Mouse (Mus musculus) splenic B cell, adult 2 months (primary cell): ENCODE measurements around the gene Syngr1.

Experiments used
- DNase-seq: peaks from one replicate; pipeline ENCODE4 v3.0.0-alpha.2; 2011; ENCODE audit warnings: low read depth, low spot score
- H3K27me3 ChIP-seq: 2 replicates; pipeline ENCODE4 v1.6.1; 2012; ENCODE audit warnings: mild to moderate bottlenecking, low read length, moderate library complexity, mixed read lengths; ENCODE audit not compliant: control insufficient read depth, poor library complexity, insufficient read depth, severe bottlenecking
- H3K36me3 ChIP-seq: 2 replicates; pipeline ENCODE4 v1.6.1; 2012; ENCODE audit warnings: mild to moderate bottlenecking, low read length, moderate library complexity, mixed read lengths; ENCODE audit not compliant: control insufficient read depth, poor library complexity, insufficient read depth, severe bottlenecking

Gene Syngr1

DNA sequence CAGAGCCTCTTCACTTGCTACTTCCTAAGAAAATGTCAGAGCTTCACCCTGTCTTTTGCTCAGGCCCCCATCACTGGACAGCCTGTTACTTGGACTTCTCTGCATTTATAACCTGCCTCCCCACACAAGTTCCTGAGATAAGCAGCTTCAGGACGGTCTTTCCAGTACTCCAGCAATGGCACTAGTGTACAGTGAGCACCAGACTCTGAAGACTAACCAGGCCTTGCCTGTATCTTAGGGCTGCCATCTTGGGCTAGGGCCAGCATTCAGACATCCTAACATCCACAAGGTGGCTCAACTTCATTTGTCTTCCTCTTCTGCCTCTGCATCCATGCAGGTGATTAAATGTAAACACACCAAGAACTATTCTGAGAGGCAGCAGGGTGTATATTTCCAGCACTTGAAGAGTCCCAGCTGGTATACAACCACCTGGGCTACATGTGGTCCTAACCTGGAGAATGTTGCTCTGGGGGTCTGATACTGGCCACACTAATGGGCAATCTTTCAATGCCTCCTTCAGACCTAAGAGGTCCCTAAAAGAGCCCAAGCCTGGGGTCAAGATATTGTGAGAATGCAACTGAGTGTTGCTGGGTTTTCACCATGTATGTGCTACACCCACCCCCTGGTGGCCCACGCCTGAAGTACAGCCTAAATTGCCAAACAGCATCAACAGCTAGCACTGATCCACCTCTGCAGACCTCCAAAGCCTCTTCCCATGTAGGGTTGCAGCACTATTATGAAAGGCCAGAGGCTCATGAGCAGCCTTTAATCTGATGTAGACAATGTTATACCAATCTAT lies 14.6 kb upstream of the Syngr1 start:
- DNase-seq, result peak; percentile 80
- Histone ChIP-seq H3K36me3 (peaks cover 13% of the 10 kb centered on the region), H3K27me3 (no peaks in the 10 kb centered on the region)

GRCm38 (mm10) chr15:80078058-80078814 lies 12.9 kb upstream of the Syngr1 start:
- no peak for DNase-seq
- peaks cover 16% of the 10 kb centered on the region for H3K36me3 ChIP-seq
- H3K27me3 ChIP-seq, result no peaks in the 10 kb centered on the region

DNA sequence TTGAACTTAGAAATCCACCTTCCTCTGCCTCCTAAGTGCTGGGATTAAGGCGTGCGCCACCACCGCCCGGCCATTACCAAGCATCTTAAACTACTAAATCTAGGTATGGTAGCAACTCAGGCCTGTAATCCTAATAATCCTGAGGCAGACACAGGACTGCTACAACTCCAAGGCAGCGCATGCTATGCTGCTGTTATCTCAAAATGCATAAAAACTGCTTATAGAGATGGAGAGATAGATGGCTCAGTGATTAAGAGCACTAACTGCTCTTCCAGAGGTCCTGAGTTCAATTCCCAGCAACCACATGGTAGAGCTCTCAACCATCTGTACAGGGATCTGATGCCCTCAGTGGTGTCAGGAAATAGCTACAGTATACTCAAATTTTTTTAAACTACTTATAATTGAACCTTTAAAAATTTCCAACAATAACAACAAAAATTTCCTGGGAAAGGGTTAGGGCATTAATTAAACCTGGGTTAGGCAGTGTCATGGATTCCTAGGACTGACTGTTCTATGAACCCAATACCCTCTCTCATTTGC lies 11.9 kb upstream of the Syngr1 start:
- Histone ChIP-seq H3K36me3 (peaks cover 16% of the 10 kb centered on the region), H3K27me3 (no peaks in the 10 kb centered on the region)
- DNase-seq, result no peak

GRCm38 (mm10) chr15:80079954-80080353 lies 11.2 kb upstream of the Syngr1 start:
- Histone ChIP-seq H3K36me3 (peaks cover 16% of the 10 kb centered on the region), H3K27me3 (no peaks in the 10 kb centered on the region)
- DNase-seq, result no peak

GRCm38 (mm10) chr15:80080711-80081615 lies 10.2 kb upstream of the Syngr1 start:
- peaks cover 16% of the 10 kb centered on the region for H3K36me3 ChIP-seq
- peak; percentile 86 for DNase-seq
- H3K27me3 ChIP-seq, result no peaks in the 10 kb centered on the region

DNA sequence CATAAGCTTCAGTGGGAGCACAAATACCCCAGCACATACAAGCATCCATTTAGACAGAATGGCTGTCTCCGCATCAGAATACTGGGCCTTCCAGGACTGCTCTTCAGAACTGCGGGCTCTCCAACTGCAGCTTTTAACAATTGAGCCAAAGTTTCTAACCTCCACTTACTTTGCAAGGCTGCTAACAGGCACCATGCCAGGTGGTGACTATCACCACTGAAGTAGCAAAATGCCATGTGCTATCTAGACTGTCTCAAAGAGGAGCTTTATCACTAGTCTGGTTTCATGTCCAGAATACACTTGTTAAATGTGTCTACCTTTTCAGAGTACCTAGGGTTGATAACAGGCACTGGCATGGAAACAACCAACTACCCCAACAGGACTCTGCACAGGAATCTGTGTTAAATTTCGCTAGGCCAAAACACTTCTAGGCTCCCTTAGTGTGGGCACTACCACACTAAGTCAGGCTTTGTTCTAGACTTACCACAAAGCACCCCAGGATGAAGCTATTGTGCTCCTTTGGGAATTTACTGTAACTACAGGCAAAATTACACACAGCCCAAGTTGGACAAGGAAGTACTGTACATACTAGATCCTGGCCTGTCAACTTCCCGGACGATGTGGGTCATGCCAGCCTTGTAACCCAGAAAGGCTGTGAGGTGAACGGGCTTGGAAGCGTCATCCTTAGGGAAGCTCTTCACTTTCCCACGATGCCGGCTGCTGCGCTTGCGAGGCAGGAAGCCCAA lies 9.2 kb upstream of the Syngr1 start:
- H3K36me3 ChIP-seq, result peaks cover 16% of the 10 kb centered on the region
- H3K27me3 ChIP-seq, result no peaks in the 10 kb centered on the region

GRCm38 (mm10) chr15:80082661-80083275 lies 8.4 kb upstream of the Syngr1 start:
- peaks cover 16% of the 10 kb centered on the region for H3K36me3 ChIP-seq
- peak; percentile 47 for DNase-seq
- no peaks in the 10 kb centered on the region for H3K27me3 ChIP-seq

More for the DNA sequence above, 9.2 kb upstream of the Syngr1 start:
- DNase-seq, result no peak

DNA sequence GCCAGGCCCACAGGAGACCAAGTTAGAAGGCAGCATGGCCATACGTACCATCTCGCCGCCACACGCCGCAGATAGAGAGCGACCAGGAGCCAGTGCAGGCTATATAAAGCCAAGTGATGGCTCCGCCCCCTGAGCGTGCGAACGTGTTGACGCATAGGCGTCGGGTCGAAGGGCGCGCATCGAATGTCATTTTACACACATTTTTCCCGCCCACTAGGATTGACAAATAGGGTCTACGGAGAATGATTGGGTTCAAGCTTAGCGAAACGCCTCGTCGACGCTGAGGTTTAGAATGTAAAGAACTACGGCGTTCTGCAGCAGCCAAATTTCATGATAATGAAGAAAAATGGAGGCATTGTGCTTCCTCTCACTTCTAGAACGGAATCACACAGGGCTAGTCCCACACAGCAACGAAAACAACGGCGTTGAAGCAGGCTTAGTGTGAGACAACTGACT lies 7.8 kb upstream of the Syngr1 start:
- H3K36me3 ChIP-seq, result peaks cover 15% of the 10 kb centered on the region
- peak; percentile 100 for DNase-seq
- H3K27me3 ChIP-seq, result no peaks in the 10 kb centered on the region

GRCm38 (mm10) chr15:80083740-80084139 lies 7.4 kb upstream of the Syngr1 start:
- Histone ChIP-seq H3K27me3 (no peaks in the 10 kb centered on the region), H3K36me3 (peaks cover 13% of the 10 kb centered on the region)
- no peak for DNase-seq

- DNase-seq, result no peak
- H3K27me3 ChIP-seq, result no peaks in the 10 kb centered on the region; the same call in 1 of the 2 replicates
- H3K36me3 ChIP-seq, result no peaks in the 10 kb centered on the region
These were observed 3.6 kb upstream of the Syngr1 start for GRCm38 (mm10) chr15:80087406-80088012.

DNA sequence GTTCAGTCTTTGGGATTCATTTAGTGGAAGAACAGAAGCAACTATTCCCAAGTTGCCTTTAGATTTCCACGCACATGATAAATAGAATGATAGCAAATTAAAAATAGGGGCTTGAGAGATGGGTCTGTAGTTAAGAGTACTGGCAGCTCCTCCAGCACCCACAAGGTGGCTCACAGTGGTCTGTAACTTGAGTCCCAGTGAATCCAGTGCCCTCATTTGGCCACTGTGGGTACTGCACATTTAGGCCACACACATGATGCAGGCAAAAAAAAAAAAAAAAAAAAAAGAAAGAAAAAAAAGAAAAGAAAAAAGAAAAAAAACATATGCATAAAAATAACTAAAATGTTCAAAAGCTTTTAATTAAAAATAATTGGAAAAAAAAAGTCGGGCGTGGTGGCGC lies 2.5 kb upstream of the Syngr1 start:
- Histone ChIP-seq H3K27me3 (no peaks in the 10 kb centered on the region; the same call in 1 of the 2 replicates), H3K36me3 (no peaks in the 10 kb centered on the region)
- DNase-seq, result peak; percentile 98

GRCm38 (mm10) chr15:80090155-80090554 lies 979 bp upstream of the Syngr1 start:
- H3K27me3 ChIP-seq, result no peaks in the 10 kb centered on the region; the same call in 1 of the 2 replicates
- no peak for DNase-seq
- no peaks in the 10 kb centered on the region for H3K36me3 ChIP-seq

- no peaks in the 10 kb centered on the region for H3K36me3 ChIP-seq
- no peaks in the 10 kb centered on the region; the same call in 1 of the 2 replicates for H3K27me3 ChIP-seq
- DNase-seq, result no peak
These were observed 403 bp upstream of the Syngr1 start for GRCm38 (mm10) chr15:80090741-80091120.
